Mouse (Mus musculus) neural tube, embryonic 13.5 days (tissue): ENCODE measurements around the gene Gm10309. TPM values are rescaled to one million over a fixed set of nuclear protein-coding genes. Genes with fewer than 3 reads are reported as not detected.

Source experiments
- ATAC-seq: fragments of 200-750 bp; cut with Nextera tagmentation; 2 replicates; pipeline ENCODE4 v1.8.0; 2017; ENCODE audit warnings: low read depth, mild to moderate bottlenecking, moderate TSS enrichment, moderate library complexity
- H3K27ac ChIP-seq: fragments of 300-500 bp; sonication (generic); replicated peaks from 2 replicates; pipeline ENCODE4 v1.5.1; 2015; ENCODE audit warnings: moderate library complexity, mild to moderate bottlenecking, inconsistent platforms
- H3K27me3 ChIP-seq: fragments of 300-500 bp; sonication (generic); 2 replicates; pipeline ENCODE4 v1.6.1; 2015; ENCODE audit warnings: mild to moderate bottlenecking, inconsistent platforms
- H3K36me3 ChIP-seq: fragments of 300-500 bp; sonication (generic); 2 replicates; pipeline ENCODE4 v1.6.1; 2015; ENCODE audit warnings: mild to moderate bottlenecking, inconsistent platforms
- H3K4me1 ChIP-seq: fragments of 300-500 bp; sonication (generic); replicated peaks from 2 replicates; pipeline ENCODE4 v1.6.1; 2015; ENCODE audit warnings: inconsistent platforms
- H3K4me2 ChIP-seq: fragments of 300-500 bp; sonication (generic); 2 replicates; pipeline ENCODE4 v1.6.1; 2015; ENCODE audit warnings: inconsistent platforms, mild to moderate bottlenecking, moderate library complexity
- H3K4me3 ChIP-seq: fragments of 300-500 bp; sonication (generic); 2 replicates; pipeline ENCODE4 v1.5.1; 2015; ENCODE audit warnings: mild to moderate bottlenecking, inconsistent platforms
- H3K9ac ChIP-seq: fragments of 300-500 bp; sonication (generic); 2 replicates; pipeline ENCODE4 v1.6.1; 2015; ENCODE audit warnings: moderate library complexity, mild to moderate bottlenecking, inconsistent platforms
- H3K9me3 ChIP-seq: fragments of 300-500 bp; sonication (generic); 2 replicates; pipeline ENCODE4 v1.6.1; 2016; ENCODE audit warnings: inconsistent platforms
- WGBS: fragments of 180-500 bp; shearing (Covaris S2); methylation state at CpG from one replicate; pipeline ENCODE4 v1.1.7; 2015; 5-methylcytosine and 5-hydroxymethylcytosine counted together
- polyA plus RNA-seq: library from polyadenylated mRNA; unstranded; fragments of >200 nt; fragmentation: Nextera tagmentation; extraction: Ambion mirVana; gene quantifications from 2 replicates; pipeline ENCODE4 v1.2.1, GENCODE M21; 2015

The Gm10309 gene
- polyA plus RNA-seq, 1 experiment from 2014 or later, result 0.46 TPM

DNA sequence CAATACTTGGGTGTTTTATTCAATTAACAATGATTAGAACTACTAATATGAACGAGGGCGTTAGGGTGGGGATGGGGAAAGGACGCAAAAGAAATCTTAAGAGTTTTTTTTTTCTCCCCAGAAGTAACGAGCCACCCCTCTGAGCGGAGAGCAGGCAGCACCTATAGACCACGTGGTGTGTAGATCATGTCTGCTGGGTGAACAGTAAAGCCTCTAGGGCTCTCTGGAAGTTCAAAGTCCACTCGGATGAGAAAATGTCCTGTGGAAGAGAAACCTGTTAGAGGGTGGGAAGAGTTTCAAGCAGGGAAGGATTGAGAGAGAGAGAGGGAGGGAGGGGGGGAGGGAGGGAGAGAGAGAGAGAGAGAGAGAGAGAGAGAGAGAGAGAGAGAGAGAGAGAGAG is 38.6 kb downstream of the Gm10309 start:
- no peak for ATAC-seq
- Histone ChIP-seq H3K4me2 (no peak overlapping the region), H3K9ac (no peak overlapping the region), H3K27ac (no peak overlapping the region), H3K4me1 (peaks cover 48% of the 10 kb centered on the region), H3K36me3 (no peaks in the 10 kb centered on the region), H3K27me3 (no peaks in the 10 kb centered on the region), H3K4me3 (no peak overlapping the region), H3K9me3 (no peaks in the 10 kb centered on the region)
- 65% methylated on average over 7 of the region's 7 CpGs for WGBS

DNA sequence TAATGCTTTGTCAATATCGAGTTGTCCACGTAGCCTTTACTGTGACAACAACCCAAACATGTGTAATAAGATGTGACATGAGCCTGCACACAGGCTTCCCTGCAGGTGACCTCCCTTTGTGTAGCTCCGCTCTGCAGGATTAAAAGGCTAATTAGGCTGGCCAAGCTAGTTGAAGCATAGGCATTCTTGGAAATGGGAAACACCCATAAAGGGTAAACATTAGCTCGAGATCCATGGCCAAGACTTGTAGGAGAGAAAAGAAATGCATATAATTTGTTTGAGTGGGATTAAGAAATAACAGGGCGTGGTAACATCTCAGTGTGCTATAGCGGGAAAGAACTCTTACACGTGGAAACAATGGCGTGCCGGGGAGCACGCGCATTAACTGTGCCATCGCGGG is 39.2 kb downstream of the Gm10309 start:
- no peak overlapping the region for H3K9ac ChIP-seq
- H3K4me1 ChIP-seq, result peaks cover 50% of the 10 kb centered on the region
- no peaks in the 10 kb centered on the region for H3K27me3 ChIP-seq
- H3K27ac ChIP-seq, result no peak overlapping the region
- no peak for ATAC-seq
- H3K4me3 ChIP-seq, result no peak overlapping the region
- H3K9me3 ChIP-seq, result no peaks in the 10 kb centered on the region
- H3K4me2 ChIP-seq, result no peak overlapping the region
- 42% methylated on average over 13 of the region's 13 CpGs for WGBS
- H3K36me3 ChIP-seq, result no peaks in the 10 kb centered on the region

DNA sequence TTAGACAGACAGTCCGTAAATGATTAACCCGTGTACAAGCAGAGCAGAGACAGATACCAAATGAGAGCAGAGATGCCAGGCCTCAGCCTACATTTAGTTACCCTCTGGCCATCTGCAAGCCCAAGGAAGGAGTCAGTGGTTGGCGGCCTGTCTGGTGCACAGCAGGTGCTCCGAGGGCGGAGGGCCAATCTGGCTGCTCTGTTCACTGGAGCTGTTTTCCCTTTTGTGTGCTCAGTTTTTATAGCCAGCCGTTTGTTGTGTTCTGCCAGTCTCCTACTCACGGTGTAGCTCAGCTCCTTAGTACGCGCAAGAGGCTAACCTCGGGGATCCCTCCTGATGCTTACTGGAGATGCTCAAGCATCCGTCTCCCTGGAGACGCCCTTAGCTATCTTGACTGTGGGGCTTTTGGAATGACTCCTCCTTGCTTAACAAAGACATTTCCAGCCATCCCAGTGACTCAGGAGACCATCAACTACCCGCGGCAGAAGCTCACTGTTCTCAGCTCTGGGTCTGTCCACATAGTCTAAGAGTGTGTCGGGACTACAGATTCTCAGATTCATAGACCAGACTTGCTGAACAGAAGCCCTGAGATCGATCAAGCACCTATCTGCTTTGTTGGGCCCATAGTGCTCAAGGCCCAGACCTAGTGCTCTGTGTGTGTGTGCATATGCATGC is 40.2 kb downstream of the Gm10309 start:
- WGBS, result 18% methylated on average over 16 of the region's 16 CpGs
- Histone ChIP-seq H3K4me3 (no peak overlapping the region), H3K9me3 (no peaks in the 10 kb centered on the region), H3K9ac (no peak overlapping the region), H3K4me2 (0 out of 2 replicates have a peak overlapping the region, but pooled peaks have one; percentile 4), H3K27ac (peak overlapping the region; percentile 81), H3K36me3 (no peaks in the 10 kb centered on the region), H3K27me3 (no peaks in the 10 kb centered on the region), H3K4me1 (peaks cover 53% of the 10 kb centered on the region)
- peak; percentile 74 for ATAC-seq

DNA sequence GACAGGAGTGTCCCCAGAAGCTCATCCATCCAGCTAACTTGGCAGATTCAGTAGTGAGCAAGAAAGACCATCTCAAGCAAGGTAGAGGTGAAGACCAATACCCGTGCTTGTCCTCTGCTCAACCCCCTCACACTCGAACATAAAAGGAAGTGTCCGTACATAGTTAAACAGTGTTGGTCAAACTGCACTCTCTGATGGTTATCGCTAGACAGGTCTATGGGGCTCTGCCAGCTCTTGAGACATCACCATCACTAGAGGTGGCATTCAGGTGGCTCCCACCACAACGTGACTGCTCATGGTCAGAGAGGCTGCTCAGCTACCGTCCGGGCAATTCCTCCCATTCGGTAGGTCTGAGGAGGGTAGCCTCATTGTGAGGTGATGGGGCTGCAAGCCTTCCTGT is 40.8 kb downstream of the Gm10309 start:
- Histone ChIP-seq H3K9me3 (no peaks in the 10 kb centered on the region), H3K4me2 (no peak overlapping the region), H3K4me3 (no peak overlapping the region), H3K27ac (peak overlapping the region; percentile 81), H3K9ac (no peak overlapping the region), H3K4me1 (peaks cover 48% of the 10 kb centered on the region), H3K36me3 (no peaks in the 10 kb centered on the region), H3K27me3 (no peaks in the 10 kb centered on the region)
- 74% methylated on average over 8 of the region's 8 CpGs for WGBS
- ATAC-seq, result no peak

DNA sequence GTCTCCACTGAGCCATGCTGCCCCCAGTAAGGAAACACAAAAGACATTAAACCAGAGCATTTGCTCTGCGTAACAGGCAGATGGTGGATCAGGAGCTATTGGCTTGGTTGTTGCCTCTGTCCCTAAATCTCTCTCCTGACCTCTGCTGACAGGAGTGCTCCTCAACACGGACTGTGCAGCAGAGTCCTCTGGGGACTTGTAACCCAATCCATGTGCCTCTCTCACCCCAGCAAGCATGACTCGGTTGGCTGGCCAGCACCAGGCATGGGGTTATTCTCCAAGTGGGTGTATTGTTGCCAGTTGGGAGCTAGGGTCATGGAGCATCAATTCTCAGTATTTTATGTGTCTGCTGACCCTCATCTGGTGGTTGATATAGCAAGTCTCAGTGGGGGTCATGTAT is 41.7 kb downstream of the Gm10309 start:
- Histone ChIP-seq H3K4me3 (no peak overlapping the region), H3K9ac (no peak overlapping the region), H3K27me3 (no peaks in the 10 kb centered on the region), H3K36me3 (no peaks in the 10 kb centered on the region), H3K4me2 (no peak overlapping the region), H3K4me1 (peaks cover 42% of the 10 kb centered on the region), H3K27ac (no peak overlapping the region), H3K9me3 (no peaks in the 10 kb centered on the region)
- WGBS, result 52% methylated on average over 3 of the region's 3 CpGs
- no peak for ATAC-seq

DNA sequence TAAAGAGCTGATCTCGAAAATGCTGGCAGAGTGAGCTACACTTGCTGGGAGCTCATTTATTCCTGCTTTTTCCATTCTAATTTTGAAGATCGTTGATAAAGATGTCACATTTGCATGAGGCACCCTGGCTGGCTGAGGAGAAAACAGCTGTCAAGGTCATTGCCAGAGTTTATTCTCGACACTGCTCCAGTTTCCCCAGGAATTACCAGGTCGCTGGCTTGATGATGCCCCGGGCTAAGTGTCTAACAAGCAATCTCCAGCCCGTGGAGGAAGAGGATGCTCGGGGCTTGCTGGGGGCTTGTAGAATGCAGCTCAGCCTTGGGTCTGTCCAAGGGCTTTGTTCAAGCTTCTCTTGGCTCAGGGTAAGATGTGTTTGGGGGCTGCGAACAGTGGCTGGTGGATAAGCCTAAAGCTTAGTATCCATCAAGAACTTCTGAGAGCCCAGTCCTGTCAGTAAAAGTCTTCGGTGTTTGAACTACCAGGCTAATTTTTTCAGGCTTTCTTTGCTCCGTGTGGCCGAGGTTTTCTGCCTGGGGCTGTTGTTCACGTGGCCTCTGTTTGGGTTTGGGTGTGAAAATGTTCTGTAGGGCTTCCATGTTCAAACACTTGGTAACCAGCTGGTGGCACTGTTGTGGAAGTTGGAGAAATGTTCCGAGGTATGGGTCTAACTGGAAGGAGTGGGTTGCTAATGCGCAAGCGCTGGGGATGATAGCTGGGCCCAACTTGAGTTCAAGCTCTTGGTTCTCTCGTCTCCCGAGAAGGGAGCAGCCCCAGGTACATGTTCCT is 44.2 kb downstream of the Gm10309 start:
- Histone ChIP-seq H3K36me3 (no peaks in the 10 kb centered on the region), H3K4me1 (peaks cover 28% of the 10 kb centered on the region), H3K4me2 (no peak overlapping the region), H3K9ac (no peak overlapping the region), H3K9me3 (no peaks in the 10 kb centered on the region), H3K4me3 (no peak overlapping the region), H3K27ac (peak overlapping the region; percentile 46; the same call in 1 of the 2 replicates), H3K27me3 (no peaks in the 10 kb centered on the region)
- 68% methylated on average over 17 of the region's 17 CpGs for WGBS
- ATAC-seq, result no peak

DNA sequence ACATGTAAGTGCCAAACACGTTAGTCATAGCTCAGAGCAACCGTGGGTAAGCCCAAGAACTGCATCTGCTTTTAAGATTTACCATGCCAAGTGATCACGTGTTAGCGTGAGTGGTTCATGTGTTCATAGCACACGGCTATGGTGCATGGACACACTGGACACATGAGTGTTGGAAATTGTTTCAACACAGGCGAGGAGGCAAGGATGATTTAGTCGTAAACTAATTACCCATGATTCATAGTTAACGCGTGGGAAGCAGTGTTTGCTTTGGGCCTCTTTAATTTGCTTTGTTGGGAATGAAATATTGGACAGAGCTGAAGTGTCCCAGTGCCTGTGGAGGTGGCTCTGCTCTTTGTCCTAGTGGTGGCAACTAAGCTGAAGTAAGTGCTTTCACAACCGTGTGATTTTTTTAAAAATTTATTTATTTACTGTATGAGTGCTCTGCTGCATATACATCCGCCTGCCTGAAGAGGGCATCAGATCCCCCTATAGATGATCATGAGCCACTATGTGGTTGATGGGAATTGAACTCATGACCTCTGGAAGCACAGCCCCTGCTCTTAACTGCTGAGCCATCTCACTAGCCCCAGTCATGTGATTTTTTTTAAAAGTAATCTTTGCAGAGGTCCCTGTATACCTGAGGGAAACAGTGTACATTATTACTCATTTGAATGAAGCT is 46.6 kb downstream of the Gm10309 start:
- 75% methylated on average over 11 of the region's 11 CpGs for WGBS
- peaks cover 10% of the 10 kb centered on the region for H3K4me1 ChIP-seq
- H3K27ac ChIP-seq, result no peak overlapping the region
- no peak for ATAC-seq
- H3K9me3 ChIP-seq, result no peaks in the 10 kb centered on the region
- H3K4me3 ChIP-seq, result no peak overlapping the region
- no peak overlapping the region for H3K9ac ChIP-seq
- no peaks in the 10 kb centered on the region for H3K36me3 ChIP-seq
- H3K4me2 ChIP-seq, result no peak overlapping the region
- H3K27me3 ChIP-seq, result no peaks in the 10 kb centered on the region

DNA sequence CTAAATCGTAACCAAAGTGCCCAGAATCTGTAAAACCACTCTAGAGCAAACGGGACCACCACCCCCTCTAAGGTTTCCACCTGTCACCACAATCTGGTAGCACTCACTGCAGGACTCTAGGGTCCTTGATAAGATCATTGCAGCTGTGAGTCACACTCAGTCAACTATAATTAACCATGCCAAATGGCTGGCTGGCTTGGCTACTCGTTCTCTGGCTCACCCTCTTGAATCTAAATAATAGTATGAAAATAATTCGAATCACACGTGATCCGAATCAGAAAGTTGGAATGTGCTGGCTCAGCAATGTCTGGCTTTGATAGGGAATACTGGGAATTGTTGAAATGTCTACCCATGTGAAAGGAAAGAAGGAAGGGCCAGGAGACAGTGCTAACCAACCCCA is 48.5 kb downstream of the Gm10309 start:
- no peaks in the 10 kb centered on the region for H3K9me3 ChIP-seq
- 73% methylated on average over 6 of the region's 6 CpGs for WGBS
- H3K4me3 ChIP-seq, result no peak overlapping the region
- H3K4me2 ChIP-seq, result no peak overlapping the region
- no peak overlapping the region for H3K27ac ChIP-seq
- no peaks in the 10 kb centered on the region for H3K36me3 ChIP-seq
- no peak overlapping the region for H3K9ac ChIP-seq
- H3K4me1 ChIP-seq, result peaks cover 10% of the 10 kb centered on the region
- H3K27me3 ChIP-seq, result no peaks in the 10 kb centered on the region
- ATAC-seq, result no peak

DNA sequence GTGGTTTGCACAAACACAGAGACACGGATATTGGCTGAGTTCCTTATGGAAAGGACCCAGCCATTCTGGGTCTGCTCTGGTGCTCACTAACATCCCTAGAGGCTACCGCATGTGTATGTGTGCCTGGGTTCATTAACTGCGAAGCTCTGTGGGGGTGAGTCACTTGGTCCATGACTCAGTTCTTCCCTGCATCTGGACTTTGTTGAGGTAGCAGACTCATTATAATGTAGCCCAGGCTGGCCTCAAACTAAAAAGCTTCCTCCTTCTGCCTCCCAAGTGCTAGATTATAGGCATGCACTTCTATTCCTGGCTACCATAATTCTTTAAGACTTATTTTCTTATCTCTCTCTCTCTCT is 50.7 kb downstream of the Gm10309 start:
- H3K9me3 ChIP-seq, result no peaks in the 10 kb centered on the region
- no peaks in the 10 kb centered on the region; the same call in 1 of the 2 replicates for H3K4me1 ChIP-seq
- no peaks in the 10 kb centered on the region for H3K36me3 ChIP-seq
- H3K4me2 ChIP-seq, result no peak overlapping the region
- no peak overlapping the region for H3K27ac ChIP-seq
- no peak for ATAC-seq
- H3K27me3 ChIP-seq, result no peaks in the 10 kb centered on the region
- H3K9ac ChIP-seq, result no peak overlapping the region
- 83% methylated on average over 3 of the region's 3 CpGs for WGBS
- H3K4me3 ChIP-seq, result no peak overlapping the region

DNA sequence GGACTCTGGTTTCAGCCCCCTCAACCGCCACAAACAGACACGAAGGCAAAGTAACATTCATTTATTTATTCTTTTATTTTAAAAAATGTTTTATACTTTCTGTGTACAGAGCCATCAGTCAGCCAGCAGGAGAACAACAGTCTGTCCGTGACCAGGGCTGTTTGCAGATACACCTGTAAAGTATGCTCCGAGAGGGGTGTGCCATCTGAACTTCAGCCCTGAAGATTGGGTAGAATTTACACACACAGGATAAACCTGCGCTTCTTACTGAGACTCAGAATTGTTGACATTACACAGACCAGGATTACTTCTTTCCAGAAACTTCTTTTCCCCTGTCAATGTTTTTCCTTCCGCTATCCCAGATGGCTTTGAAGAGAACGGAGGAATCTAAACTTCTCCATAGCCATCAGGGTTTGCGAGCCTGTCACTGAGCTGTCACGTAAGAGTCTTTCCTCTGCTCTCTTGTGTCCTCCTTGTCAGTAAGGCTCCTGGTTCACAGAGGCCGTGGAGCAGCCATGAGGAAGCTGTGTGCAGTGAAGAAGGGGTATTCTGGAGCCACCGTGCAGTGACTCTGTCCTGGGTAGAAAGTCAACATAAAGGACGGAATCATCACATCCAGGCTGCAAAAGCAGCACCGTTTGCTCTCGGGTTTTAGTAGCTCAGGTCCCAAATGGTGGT is 51.2 kb downstream of the Gm10309 start:
- no peaks in the 10 kb centered on the region for H3K36me3 ChIP-seq
- no peak overlapping the region for H3K9ac ChIP-seq
- H3K4me1 ChIP-seq, result no peaks in the 10 kb centered on the region; the same call in 1 of the 2 replicates
- ATAC-seq, result no peak
- no peak overlapping the region for H3K4me3 ChIP-seq
- H3K4me2 ChIP-seq, result no peak overlapping the region
- no peaks in the 10 kb centered on the region for H3K9me3 ChIP-seq
- H3K27ac ChIP-seq, result no peak overlapping the region
- 88% methylated on average over 14 of the region's 14 CpGs for WGBS
- H3K27me3 ChIP-seq, result no peaks in the 10 kb centered on the region

DNA sequence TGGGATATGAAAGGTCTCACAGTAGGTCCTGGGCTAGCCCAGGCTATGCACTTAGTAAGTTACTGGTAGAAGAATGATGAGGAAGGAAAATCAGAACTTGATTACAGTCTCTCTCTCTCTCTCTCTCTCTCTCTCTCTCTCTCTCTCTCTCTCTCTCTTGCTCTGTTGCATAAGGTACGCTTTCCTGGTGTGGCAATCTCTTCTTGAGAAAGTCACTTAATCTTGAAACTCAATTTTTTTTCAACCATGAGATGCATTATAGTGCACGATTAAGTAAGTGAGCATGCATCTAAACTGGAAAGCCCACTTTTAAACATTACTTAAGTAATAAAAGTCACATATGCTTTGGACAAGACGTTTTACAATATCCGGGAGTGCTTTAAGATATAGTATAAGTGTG is 52.1 kb downstream of the Gm10309 start:
- Histone ChIP-seq H3K36me3 (no peaks in the 10 kb centered on the region), H3K27me3 (no peaks in the 10 kb centered on the region), H3K4me1 (no peaks in the 10 kb centered on the region; the same call in 1 of the 2 replicates), H3K4me3 (no peak overlapping the region), H3K9ac (no peak overlapping the region), H3K27ac (no peak overlapping the region), H3K4me2 (no peak overlapping the region), H3K9me3 (no peaks in the 10 kb centered on the region)
- 90% methylated on average over 4 of the region's 4 CpGs for WGBS
- no peak for ATAC-seq
